Mouse (Mus musculus) erythroblast, adult 5-6 weeks (primary cell): ENCODE results near the gene Sart3. TPM values are rescaled to one million over a fixed set of nuclear protein-coding genes. Genes with fewer than 3 reads are reported as not detected.
"Not testable (repeated sequence)": the region's sequence is repeated elsewhere in the genome, so short reads cannot be mapped to it uniquely, and the experiment has no call there.

Experiments used
- ATAC-seq: replicated peaks from 2 replicates; pipeline ENCODE4 v1.8.0; 2016; ENCODE audit warnings: moderate number of reproducible peaks, mild to moderate bottlenecking, moderate TSS enrichment, inconsistent platforms; ENCODE audit not compliant: poor library complexity, low FRiP score, severe bottlenecking
- total RNA-seq, 2 experiments: library from RNA; stranded (forward) in 1 of 2; stranded (reverse) in 1 of 2; fragments of 150-400 nt in 1 of 2; fragments of 200-764, 138-1000 nt in 1 of 2; gene quantifications; 2 replicates each; pipeline versions ENCODE4 v1.2.3 to v1.2.4; 2015 to 2017; ENCODE audit warnings: low replicate concordance in 2 of 2

The Sart3 gene
- total RNA-seq, 2 experiments from 2014 or later, result 6.1 to 13.8 TPM

DNA sequence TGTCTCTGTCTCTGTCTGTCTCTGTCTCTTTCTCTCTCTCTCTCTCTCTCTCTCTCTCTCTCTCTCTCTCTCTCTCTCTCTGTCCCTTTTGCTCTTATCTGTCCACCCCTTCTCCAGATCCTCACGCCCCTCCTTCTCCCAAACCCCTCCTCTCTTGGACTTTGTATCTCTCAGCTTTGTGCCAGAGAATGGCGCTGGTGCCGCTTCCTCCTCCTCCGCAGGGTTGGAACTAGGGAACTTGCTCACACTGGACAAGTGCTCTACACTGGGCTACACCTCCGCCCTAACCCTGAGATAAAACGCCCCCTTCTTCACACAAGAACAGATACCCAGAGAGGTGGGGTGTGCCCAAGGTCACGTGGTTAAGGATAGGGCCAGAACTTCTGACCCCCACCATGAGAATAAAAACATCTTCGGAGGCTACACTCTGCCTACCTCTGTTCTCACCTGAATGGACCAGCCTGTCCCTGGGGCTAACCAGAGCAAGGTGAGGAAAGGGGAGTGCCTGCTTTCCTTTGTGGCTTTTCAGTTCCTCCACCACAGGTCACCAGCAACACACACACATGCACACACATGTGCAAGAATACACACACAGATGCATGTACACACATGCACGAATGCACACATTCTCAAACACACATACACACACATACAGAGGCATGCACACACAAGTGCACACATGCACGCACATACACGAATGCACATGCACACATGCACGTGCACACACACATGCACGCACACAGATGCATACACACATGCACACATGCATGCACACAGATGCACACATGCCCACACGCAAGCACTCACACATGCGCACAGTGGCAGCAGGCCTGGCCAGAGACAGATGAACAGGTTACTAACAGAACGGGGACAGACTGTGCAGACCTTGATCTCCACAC lies 19.1 kb upstream of the Sart3 start:
- no peak for ATAC-seq

DNA sequence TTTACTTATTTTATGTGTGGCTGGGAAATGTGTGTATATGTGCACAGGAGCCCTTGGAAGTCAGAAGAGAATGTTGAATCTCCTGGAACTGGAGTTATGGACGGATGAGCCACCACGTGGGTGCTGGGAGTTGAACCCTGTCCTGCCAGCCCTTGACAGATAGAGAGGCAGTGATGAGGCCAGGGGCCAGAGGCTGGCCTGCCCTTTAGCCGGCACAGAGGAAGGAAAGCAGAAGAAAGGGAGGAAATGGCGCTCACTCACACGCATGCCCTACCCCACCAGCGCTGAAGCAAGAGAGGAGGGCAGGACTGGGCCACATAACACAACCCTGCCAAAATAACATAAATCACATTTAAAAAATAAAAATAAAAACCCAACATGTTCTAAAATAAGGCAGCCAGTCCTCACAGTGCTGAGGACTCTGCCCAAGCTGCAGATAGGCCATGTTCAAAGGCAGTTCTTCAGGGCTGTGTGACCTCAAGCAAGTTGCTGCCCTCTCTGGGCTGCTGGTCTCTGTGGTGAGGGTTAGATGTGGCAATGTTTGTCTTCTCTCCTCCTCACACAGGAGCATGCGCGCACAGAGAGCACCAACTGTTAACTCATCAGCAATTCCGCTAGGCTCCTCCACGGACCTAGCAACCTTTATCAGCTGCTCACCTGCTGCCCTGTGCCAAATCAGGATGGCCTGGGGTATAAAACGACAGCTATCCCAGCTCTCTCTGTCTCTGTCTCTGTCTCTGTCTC lies 18.3 kb upstream of the Sart3 start:
- no peak for ATAC-seq

DNA sequence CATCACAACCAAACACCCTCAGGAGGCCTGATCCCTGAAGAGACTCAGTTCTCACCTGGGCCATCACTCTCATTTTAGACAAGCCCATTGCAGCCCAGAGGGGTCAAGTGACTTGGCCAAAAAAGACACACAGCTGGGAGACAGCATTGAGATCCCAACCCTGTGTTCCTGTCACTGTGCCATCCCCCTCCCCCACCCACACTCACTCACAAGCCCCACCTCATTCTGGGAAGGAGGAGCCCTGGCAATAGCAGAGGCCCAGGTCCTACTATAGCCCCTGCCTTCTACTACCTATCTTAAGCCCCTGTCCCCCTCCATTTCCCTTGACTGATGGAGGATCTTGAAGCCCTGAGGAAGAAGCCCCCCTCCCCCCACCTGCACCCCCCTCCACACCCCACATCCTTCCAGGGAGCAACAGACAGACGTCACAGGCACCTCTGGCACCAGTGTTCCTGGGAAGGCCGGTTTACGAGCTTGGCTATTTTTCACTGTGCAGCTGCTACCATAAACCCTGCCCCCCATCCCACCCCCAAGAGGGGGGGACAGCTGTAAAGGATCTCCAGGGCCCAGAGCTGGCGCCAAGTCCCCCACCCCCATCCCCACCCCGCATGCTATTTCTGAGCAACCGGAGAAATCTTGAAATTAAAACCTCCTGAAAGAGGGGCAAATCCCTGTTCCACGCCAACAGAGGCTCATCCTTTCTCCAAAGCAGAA lies 16.9 kb upstream of the Sart3 start:
- ATAC-seq, result no peak

DNA sequence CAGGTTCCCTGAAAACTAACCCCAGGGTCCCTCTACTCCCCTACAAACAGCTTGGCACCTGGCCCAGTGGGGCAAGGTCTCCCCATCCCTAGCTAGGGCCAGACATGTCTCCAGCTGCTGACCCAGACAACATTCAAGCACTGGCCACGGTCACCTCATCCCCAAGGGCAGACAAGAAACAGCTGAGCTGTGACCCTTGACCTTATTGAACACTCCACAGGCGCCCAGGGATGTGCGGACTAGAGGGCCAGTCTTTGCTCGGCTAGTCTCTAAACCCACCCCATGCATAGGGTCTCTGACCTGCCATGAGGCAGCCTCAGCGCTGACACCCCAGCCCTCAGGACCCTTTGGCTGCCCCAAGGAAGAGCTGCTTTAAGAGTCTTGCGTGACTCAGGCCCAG lies 16.3 kb upstream of the Sart3 start:
- ATAC-seq, result no peak

DNA sequence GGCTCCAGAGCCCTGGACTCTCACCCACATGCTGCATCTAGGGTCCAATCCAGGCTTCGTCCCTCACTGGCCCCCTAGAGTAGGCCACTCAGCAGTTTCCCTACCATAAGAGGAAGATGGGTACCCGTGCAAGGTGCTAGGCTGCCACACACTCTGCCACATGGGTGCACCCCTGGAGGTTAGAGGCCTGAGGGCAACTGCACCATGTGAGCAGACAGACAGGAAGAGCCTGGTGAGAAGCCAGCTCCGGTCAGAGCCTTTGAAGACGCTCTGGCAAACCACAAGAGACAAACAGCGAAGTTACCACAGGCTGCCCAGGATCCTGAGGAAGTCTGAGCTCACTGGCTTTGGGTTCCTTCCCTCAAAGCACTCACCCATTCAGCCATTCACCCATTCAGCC lies 14.7 kb upstream of the Sart3 start:
- no peak for ATAC-seq

DNA sequence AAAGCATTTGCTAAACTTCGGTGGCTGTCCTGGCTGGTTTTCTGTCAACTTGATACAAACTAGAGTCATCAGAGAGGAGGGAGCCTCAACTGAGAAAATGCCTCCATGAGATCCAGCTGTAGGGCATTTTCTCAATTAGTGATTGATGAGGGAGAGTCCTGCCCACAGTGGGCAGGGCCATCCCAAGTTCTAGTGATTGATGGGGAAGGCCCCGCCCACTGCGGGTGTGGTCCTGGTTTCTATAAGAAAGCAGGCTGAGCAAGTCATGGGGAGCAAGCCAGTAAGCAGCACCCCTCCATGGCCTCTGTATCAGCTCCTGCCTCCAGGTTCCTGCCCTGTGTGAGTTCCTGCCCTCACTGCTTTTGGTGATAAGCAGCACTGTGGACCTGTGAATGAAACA lies 11.8 kb upstream of the Sart3 start:
- not testable (repeated sequence) for ATAC-seq

DNA sequence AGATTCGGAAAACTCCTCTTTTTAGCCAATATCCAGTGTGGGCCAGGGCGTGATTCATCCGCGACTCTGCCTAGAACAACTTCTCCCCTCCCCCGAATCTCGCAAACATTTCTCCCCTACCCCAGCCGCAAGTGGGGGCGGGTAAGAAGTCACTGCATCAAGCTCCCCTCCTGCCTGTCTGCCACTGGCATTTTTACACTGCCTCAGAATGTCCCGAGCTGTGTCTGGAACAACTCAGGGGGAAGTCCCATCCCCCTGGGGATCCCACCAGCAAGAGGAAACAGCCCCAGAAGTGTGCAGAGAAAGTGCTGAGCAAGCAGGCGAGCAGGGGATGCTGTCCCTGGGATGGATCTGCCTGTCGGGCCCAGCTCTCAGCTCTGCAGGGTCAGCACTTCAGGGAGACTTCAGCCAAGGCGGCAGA lies 11.3 kb upstream of the Sart3 start:
- ATAC-seq, result no peak

DNA sequence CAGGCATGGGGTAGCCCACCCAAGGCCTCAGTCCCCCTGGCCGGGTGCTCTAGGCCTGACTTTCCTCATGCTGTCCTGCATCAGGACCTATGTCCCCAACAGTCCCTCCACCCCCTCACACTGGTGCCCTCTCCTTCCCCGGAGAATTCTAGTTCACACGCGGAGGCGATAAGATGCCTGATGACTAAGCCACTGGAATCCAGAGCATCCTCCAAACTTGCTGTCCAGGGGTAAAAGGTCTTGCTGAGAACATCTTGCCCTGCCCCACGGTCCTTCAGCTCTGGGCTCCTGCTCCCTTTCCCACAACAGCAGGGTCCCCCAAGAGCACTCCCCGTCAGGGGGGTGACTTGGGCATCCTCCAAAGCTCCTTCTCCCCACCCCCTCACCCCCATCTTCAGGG lies 10.3 kb upstream of the Sart3 start:
- ATAC-seq, result no peak

DNA sequence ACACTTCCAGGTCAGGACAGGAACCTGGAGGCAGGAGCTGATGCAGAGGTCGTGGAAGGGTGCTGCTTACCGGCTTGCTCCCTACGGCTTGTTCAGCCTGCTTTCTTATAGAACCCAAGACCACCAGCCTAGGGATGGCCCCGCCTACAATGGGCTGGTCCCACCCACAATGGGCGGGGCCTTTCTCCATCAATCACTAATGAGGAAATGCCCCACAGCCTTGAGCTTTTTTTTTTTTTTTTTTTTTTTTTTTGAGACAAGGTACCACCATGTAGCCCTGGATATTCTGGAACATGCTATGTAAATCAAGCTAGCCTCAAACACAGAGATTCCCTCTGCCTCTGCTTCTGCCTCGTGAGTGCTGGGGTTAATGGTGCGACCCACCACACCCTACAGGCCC lies 9.6 kb upstream of the Sart3 start:
- ATAC-seq, result no peak

DNA sequence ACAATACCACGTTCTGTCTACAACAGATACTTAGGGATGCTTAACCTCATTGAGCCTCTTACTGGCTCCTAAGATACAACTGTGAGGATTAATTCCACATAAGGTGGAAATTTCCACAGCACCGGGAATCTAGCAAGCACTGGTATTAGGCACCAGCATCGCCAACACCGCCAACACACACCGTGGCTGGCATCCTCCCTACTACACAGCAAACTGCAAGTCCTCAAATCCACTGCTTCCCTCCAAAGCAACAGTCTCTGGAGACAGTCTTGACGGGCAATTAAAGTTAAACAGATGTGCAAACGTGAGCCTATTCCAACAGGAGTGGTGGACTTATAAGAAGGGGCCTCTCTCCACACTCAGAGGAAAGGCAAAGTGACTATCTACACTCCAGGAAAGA lies 8.9 kb upstream of the Sart3 start:
- ATAC-seq, result no peak

DNA sequence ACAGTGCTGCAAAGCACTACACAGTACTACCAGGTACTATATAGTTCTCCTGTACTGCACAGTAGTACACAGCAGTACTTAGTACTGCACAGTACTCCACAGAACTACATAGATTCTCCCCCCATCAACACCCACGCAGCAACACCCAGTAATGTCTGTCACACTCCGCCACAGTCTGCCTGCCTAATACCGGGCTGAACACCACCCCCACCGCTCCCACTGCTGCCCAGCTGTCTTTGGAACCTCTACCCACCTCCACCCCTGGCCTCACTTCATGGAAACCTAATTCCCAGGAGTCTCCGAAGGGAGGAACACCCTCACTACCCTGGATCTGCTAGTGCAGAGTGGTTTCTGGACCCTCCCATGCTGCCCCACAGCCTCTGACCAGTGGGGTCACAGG lies 8.5 kb upstream of the Sart3 start:
- ATAC-seq, result no peak

DNA sequence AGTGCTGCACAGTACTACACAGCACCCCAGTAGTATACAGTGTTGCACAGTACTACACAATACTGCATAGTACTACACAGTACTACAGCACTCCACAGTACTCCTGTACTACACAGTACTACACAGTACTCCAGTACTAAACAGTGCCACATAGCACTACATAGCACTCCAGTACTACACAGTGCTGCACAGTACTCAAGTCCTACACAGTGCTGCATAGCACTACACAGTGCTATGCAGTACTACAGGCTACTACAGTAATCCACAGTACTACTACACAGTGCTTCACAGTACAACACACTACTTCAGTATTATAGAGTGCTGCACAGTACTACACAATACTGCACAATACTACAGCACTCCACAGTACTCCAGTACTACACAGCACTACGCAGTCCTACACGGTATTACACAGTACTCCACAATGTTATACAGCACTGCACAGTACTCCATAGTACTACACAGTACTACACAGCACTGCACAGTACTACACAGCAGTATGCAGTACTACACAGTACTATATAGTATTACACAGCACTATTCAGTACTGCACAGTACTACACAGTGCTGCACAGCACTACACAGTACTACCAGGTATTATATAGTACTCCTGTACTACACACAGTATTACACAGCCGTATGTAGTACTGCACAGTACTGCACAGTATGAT lies 7.9 kb upstream of the Sart3 start:
- ATAC-seq, result 0 out of 2 replicates have a peak, but pooled peaks have one; percentile 19

DNA sequence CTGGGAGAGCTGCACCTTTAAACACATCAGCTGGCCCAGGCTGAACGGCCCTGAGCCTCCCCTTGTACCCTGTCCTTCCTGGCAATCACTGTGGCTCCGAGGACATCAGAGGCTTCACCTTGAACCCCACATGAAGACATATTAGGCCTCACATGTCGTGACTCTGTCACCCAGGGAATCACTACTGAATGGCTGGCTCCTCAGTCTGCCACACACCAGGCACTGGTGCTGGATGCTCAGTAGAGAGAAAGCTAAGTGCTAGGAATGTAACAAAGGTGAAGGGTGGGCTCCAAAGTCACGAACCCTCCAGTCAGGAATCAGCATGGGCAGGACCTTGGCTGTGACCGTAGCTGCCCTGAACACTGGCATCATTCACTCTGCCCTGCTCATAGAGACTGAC lies 7.3 kb upstream of the Sart3 start:
- ATAC-seq, result no peak

DNA sequence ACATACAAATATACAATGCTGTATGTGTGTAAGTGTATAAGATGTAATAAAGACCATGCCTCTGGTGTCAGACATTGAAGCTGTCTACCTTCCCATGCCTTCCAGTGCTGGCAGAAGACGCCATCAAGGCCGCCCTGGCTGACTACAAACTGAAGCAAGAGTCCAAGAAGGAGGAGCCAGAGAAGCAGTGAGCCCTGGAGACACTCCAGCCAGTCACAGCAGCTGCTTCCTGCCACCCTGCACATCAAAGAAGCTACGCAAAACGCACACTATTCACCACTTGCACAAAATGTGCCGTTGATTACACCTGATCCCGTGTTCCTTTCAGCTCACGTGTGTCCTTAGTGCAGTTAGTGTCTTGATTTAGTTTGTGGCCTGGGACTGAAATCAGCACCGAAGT lies 5.4 kb upstream of the Sart3 start:
- not testable (repeated sequence) for ATAC-seq

DNA sequence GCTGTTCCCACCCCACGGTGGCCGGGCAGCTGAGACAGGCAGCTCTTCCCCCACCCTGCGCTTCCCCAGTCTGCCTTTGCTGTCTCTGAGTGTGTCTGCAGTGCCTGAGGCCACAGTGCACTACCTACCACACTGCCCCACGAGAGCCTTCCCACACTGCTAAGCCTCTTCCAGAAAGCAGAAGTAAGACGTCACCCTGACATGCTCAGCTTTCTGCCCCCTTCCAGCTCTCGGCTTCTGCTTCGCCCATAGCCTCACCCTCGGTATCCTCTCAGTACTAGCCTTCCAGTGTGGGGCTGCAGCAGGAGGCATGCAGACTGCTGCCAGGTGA lies 4.6 kb upstream of the Sart3 start:
- no peak for ATAC-seq

DNA sequence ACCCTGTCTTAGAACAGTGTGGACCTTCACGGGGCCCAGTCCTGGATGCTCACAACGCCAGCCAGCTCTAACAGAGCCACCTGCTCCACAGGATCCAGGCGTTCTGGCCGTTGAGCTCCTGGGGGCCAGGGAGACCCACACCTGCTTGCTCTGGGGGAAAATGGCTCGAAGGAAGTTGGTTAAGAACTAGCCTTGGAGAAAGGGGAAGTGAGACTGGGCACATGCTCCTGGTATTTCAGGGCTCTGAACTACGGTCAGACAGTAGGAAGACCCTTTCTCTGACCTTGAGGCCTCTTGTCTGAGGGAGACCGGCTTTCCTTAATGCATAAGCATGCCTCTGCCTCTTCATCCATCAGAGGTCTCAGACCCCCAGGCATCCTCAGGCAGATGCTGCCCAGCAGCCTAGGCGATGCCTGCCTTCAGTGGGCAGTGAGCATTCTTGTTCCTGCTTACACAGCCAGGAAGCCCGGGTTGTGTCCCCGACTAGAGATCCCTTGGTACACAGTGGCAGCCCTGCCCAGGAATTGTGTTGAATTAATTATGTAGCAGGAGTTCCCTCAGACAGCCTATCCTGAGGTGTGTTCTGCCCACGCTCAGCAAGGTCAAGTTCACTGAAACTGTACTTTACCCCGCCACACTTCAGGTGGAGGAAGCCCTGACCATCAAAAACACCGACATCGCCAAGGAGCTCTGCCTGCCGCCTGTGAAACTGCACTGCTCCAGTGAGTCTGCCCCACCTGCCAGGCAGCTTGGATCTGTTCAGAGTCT lies 4.0 kb upstream of the Sart3 start:
- ATAC-seq, result no peak

DNA sequence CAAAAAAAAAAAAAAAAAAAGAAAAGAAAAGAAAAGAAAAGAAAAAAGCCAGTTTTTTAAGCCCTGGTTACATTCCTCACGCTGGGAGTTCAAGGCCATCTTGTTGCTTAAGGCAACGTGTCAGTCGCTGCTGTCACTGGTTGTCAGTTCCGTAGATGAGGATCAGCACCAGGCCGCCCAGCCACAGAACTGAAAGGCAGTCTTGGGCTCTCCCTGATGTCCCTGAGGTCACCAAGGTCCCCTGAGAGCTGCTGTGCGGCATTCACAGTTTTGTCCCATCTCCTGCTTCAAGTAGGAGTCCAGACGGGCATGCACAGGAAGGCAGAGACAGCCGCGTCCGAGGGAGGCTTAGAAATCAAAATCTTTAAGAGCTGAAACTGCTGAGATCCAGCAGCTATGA lies 3.3 kb upstream of the Sart3 start:
- no peak for ATAC-seq

DNA sequence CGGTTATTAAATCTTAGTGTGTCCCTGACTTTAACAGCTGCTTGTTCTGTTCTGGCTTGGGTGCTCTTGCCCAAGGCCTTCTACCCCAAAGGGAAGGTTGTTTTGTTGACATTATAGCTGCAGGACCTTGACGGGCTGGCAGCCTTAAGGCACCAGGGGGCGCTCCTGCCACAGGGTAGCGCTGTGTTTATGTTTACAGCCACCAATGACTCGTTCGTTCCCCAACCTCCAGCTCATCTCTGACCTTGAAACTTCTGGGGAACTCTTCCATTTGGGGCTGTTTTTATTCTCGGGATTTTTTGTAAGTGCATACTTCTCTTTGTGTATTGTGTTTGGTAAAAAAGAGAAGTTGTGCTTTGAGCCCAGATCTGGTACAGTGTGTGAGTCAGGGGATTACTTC lies 1.4 kb upstream of the Sart3 start:
- ATAC-seq, result peak; percentile 77

DNA sequence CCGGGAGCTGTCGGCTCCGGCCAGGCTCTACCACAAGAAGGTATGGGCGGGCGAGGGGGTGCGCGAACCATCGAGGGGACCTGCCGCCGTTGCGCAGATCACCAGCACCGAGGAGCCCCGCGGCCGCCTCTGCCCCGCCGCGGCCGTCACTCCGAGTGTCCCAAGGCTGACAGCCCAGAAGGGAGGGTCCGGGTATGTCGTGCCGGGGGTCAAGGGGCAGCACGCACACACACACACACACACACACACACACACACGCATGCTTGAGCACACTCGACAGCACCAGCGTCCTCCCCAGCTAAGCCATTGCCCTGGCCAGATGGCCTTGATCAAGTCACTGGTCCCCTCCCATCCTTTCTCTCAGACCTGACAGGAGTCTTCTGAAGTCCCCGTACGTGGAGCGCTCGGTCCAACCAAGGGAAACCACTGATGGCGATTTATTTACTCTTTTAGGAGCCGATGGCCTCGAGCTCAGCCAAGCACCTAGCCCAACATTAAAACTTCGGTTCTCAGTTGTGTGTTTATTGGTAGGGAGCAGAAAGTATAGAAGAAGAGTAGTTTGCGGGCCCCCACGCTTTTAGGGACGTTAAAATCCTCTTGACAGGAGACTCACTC lies 702 bp upstream of the Sart3 start:
- 0 out of 2 replicates have a peak, but pooled peaks have one; percentile 9 for ATAC-seq
